Mouse (Mus musculus): ENCODE data around the gene Tas2r144. TPM values are rescaled to one million over a fixed set of nuclear protein-coding genes. Genes with fewer than 3 reads are reported as not detected.

Tas2r144 gene
- polyA plus RNA-seq, 1 experiment from 2014 or later: not detected

DNA sequence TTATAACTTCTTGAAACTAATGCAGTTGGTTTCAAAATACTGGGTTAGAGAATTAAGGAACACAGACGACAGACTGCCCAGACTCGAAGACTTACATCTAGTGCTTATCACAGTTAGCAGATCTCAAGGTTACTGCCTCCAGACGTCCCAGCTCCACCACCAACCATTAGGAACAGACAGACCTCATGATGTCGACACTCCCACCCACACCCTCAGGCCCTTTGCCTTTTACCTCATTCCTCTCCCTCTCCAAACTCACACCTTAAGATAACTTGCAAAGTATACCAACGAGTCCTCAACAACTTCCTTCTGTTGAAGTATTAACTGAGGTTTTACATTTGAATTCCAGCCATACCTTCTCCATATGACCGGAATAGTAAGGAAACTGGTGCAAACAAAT lies 45.3 kb downstream of the Tas2r144 start:
- 79% methylated on average over 6 of the region's 6 CpGs for WGBS
- Histone ChIP-seq H3K36me3 (ENCODE audit: control insufficient read depth, insufficient read depth) (no peaks in the 10 kb centered on the region), H3K4me3 (replicated peaks; ENCODE audit: low read length) (no peak overlapping the region), H3K27me3 (replicated peaks; ENCODE audit: control insufficient read depth, insufficient read depth, low read length) (no peaks in the 10 kb centered on the region), H3K27ac (ENCODE audit: low read length) (no peak overlapping the region), H3K4me1 (replicated peaks; ENCODE audit: control insufficient read depth, insufficient read depth, low read length) (peaks cover 3% of the 10 kb centered on the region; the same call in 1 of the 2 replicates), H3K9ac (replicated peaks; ENCODE audit: low read depth, low read length) (no peak overlapping the region), H3K9me3 (ENCODE audit: control insufficient read depth, low read length) (no peaks in the 10 kb centered on the region), H3K4me2 (ENCODE audit: low read length) (no peak overlapping the region)
- no peak for ATAC-seq

- H3K4me2 ChIP-seq (ENCODE audit: low read length): no peak within 1 kb of the TSS
- peaks cover 6% of the 10 kb centered on the region for H3K4me1 ChIP-seq (replicated peaks; ENCODE audit: control insufficient read depth, insufficient read depth, low read length)
- H3K36me3 ChIP-seq (ENCODE audit: control insufficient read depth, insufficient read depth): no peaks in the 10 kb centered on the region
- no peak within 1 kb of the TSS for H3K4me3 ChIP-seq (replicated peaks; ENCODE audit: low read length)
- no peaks in the 10 kb centered on the region for H3K9me3 ChIP-seq (ENCODE audit: control insufficient read depth, low read length)
- H3K9ac ChIP-seq (replicated peaks; ENCODE audit: low read depth, low read length): no peak within 1 kb of the TSS
- 18% methylated on average over 20 of the region's 20 CpGs for WGBS
- H3K27me3 ChIP-seq (replicated peaks; ENCODE audit: control insufficient read depth, insufficient read depth, low read length): no peaks in the 10 kb centered on the region
- no peak within 1 kb of the TSS for H3K27ac ChIP-seq (ENCODE audit: low read length)
- no peak for ATAC-seq
Measured at GRCm38 (mm10) chr6:42261524-42262170, 46.5 kb downstream of the Tas2r144 start, which contains the start of gene Tmem139. Gene Tmem139, plus strand, starts transcription at chr6:42261970.

- peak within 1 kb of the TSS; percentile 79 for H3K9ac ChIP-seq (replicated peaks; ENCODE audit: low read depth, low read length)
- peak within 1 kb of the TSS; percentile 71 for H3K4me3 ChIP-seq (replicated peaks; ENCODE audit: low read length)
- H3K27ac ChIP-seq (ENCODE audit: low read length): peak within 1 kb of the TSS; percentile 88
- H3K9me3 ChIP-seq (ENCODE audit: control insufficient read depth, low read length): no peaks in the 10 kb centered on the region
- peaks cover 11% of the 10 kb centered on the region for H3K36me3 ChIP-seq (ENCODE audit: control insufficient read depth, insufficient read depth)
- peaks cover 11% of the 10 kb centered on the region for H3K4me1 ChIP-seq (replicated peaks; ENCODE audit: control insufficient read depth, insufficient read depth, low read length)
- under 1% methylated on average over 49 of the region's 51 CpGs for WGBS
- peak; percentile 99 for ATAC-seq
- no peaks in the 10 kb centered on the region for H3K27me3 ChIP-seq (replicated peaks; ENCODE audit: control insufficient read depth, insufficient read depth, low read length)
- peak within 1 kb of the TSS; percentile 96 for H3K4me2 ChIP-seq (ENCODE audit: low read length)
Measured at GRCm38 (mm10) chr6:42264626-42265312, 49.6 kb downstream of the Tas2r144 start, which contains the start of gene Casp2. Gene Casp2, plus strand, starts transcription at chr6:42264985.

Other genes with a start within 250 kb of the Tas2r144 start
- gene Sval3, start 247.2 kb upstream of the Tas2r144 start, polyA plus RNA-seq (2015; fragmentation: Nextera tagmentation; extraction: Ambion mirVana): not detected in 2 replicates
- not detected in 2 replicates for gene Sva, start 176.9 kb upstream of the Tas2r144 start, polyA plus RNA-seq (2015; fragmentation: Nextera tagmentation; extraction: Ambion mirVana)
- gene Tas2r139, start 74.4 kb upstream of the Tas2r144 start, polyA plus RNA-seq (2015; fragmentation: Nextera tagmentation; extraction: Ambion mirVana): not detected in 2 replicates
- gene Gstk1, start 30.6 kb downstream of the Tas2r144 start, polyA plus RNA-seq (2015; fragmentation: Nextera tagmentation; extraction: Ambion mirVana): 8.2 and 10.1 TPM in 2 replicates
- 0.21 and 0.24 TPM in 2 replicates for gene Tmem139, start 46.6 kb downstream of the Tas2r144 start, polyA plus RNA-seq (2015; fragmentation: Nextera tagmentation; extraction: Ambion mirVana)
- gene Casp2, start 49.7 kb downstream of the Tas2r144 start, polyA plus RNA-seq (2015; fragmentation: Nextera tagmentation; extraction: Ambion mirVana): 62.1 and 72.2 TPM in 2 replicates
- 1.6 and 2.0 TPM in 2 replicates for gene Clcn1, start 71.4 kb downstream of the Tas2r144 start, polyA plus RNA-seq (2015; fragmentation: Nextera tagmentation; extraction: Ambion mirVana)
- 5.3 and 7.1 TPM in 2 replicates for gene Fam131b, start 109.3 kb downstream of the Tas2r144 start, polyA plus RNA-seq (2015; fragmentation: Nextera tagmentation; extraction: Ambion mirVana)
- gene Zyx, start 134.3 kb downstream of the Tas2r144 start, polyA plus RNA-seq (2015; fragmentation: Nextera tagmentation; extraction: Ambion mirVana): 33.6 and 37.1 TPM in 2 replicates
- gene Epha1, start 157.9 kb downstream of the Tas2r144 start, polyA plus RNA-seq (2015; fragmentation: Nextera tagmentation; extraction: Ambion mirVana): 0.14 and 0.27 TPM in 2 replicates
- gene Tas2r143, start 184.9 kb downstream of the Tas2r144 start, polyA plus RNA-seq (2015; fragmentation: Nextera tagmentation; extraction: Ambion mirVana): not detected in 2 replicates
- gene Tas2r135, start 190.1 kb downstream of the Tas2r144 start, polyA plus RNA-seq (2015; fragmentation: Nextera tagmentation; extraction: Ambion mirVana): not detected in 2 replicates
- gene Tas2r126, start 219.2 kb downstream of the Tas2r144 start, polyA plus RNA-seq (2015; fragmentation: Nextera tagmentation; extraction: Ambion mirVana): not detected in 2 replicates
- not detected in 2 replicates for gene Olfr458, start 249.9 kb downstream of the Tas2r144 start, polyA plus RNA-seq (2015; fragmentation: Nextera tagmentation; extraction: Ambion mirVana)